Mouse (Mus musculus): Measurements from ENCODE around the gene Cubn.

Cubn gene

DNA sequence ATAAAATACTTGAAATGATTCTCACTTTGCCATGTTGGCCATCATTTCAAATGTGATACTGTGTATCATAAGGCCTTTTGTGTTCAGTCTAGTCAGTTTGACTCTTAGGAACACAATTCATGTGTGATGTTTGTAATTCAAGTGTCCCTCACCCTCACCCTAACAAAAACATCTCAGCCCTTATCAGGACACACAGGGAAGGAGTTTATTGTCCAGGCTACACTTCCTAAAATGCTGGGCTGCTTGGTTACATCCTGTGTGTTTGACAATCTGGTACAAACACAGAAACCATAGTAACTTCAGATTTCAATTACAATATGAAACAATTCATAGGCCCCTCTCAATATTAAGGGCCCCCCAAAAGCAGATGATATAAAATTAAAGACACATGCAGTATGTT is 83.9 kb downstream of the Cubn start:
- DNase-seq (ENCODE audit: low spot score) = no peak

DNA sequence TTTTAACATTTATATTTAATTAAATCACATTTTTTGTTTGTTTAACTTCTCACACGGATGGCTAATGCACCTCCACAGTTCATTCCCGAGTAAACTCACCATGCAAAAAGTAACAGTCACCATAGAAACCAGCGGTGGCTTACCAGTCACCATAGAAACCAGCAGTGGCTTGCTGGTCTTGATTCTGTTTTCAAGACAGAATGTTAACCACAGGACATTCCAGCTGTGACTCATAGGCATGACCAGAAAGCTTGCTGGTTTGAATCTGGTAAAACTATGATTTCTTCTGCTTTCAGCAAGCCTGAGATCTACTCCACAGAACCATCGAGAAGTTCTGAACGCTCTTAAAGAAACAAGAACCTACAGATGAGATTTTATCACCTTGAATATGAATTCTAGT is 84.3 kb downstream of the Cubn start:
- no peak for DNase-seq (ENCODE audit: low spot score)

DNA sequence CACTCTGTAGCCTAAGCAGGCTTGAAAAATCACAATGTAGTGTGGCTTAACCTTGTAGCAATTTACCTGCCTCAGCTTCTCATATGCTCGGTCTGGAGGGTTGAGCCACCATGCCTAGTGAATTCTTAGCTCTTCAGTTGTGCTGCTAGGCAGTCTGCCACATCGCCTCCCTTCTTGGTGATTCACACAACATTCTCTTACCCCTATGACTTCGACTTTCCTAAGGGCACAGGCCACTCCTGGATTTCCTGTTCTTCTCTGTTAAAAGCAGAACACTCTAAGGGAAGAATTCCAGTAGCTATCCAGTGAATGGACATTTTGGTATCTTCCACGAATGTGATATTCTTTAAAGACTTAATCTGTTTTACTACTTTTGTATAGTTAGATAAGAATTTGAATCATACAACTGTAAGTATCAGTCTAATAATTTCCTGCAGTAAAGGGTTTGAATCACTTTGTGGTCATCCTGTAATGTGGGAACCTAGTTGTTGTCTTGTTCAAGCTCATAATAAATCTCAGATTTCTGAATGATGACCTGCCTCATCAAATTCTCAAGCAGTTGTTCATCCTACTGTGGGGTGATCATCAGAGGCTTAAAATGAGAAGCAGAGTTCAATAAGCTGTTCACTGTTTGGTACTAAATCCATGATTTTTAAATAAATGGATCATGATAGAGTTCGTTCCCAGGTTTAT is 86.5 kb downstream of the Cubn start:
- no peak for DNase-seq (ENCODE audit: low spot score)

DNA sequence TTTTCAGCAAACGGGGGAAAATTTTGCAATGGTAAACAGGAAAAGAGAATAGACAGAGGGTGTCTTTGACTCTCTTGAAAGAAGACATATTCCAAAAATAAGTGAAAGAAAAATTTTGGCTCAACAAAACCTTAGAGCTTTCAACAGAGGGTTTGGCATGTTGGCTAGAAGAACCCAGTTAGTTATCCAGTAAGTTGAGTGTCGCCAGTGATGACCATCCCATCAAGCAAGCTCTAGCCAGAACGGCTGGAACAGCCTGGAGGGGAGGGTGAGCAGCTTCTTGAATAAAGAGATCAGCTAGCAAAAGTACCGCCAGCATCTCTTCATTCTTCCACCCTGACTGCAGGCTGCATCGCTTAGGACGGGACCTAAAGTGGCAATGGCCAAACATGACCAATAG is 90.8 kb downstream of the Cubn start:
- no peak for DNase-seq (ENCODE audit: low spot score)

DNA sequence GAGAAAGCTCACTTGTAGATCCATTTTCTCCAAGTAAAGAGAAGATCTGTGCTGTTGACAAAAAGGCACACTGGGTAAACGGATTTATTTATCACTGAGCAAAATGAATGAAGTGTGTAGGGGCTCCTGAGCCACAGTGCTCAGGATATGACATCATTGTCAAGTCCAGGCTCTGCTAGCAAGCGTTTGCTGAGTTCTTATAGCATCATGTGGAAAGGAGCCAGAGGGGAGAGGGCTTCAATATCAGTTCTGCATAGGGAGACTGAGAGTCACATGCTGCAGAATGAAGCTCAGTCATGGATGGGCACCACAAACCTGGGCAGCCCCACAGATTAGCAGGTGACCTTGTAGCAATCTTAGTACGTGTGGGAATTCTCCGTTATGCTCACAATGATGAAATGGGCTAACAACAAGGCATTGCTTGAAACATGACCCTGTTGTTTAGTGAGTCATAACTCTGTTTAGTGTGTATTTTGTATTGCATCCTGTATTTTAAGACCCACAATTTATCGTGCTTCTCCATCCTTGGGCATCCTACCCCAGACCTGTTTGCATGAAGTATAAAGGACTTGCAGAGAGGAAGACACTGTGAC is 92.0 kb downstream of the Cubn start:
- no peak for DNase-seq (ENCODE audit: low spot score)

DNA sequence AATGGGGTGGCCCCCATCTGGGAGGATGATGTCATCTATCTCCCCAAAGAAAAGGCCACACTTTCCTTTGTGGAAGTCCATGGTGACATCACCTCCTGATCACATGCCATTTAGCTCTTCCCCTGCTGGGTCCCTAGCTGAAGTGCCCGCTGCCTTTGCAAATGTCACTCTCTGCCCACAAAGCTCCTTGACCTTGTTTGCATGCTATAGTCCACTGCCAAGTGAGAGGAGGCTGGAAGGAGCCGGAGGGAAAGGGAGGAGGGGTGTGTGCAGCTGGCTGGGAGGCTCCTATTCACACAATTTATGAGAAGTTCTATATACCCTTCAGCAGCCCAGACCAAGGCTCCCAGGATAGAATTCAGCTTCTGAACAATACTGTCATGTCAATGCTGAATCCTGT is 92.7 kb downstream of the Cubn start:
- no peak for DNase-seq (ENCODE audit: low spot score)

DNA sequence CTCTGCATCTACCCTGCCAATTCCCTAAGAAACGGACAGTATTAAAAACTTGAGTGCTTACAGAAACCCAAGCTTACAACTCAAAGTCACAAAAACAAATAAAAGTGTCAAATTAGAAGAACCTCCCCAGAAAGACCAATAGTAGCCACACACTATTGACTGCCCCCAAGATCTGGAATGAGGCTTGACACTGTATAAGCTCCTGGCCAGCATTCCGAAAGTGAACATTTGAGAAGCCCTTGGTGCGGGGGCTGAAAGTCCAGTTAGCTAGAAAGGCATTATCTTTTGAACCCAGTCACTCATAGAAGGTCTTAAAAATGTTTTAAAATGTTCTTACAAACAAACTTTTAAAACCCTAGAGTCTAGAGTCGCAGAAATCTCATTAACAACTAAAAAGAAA is 93.1 kb downstream of the Cubn start:
- DNase-seq (ENCODE audit: low spot score) = no peak

DNA sequence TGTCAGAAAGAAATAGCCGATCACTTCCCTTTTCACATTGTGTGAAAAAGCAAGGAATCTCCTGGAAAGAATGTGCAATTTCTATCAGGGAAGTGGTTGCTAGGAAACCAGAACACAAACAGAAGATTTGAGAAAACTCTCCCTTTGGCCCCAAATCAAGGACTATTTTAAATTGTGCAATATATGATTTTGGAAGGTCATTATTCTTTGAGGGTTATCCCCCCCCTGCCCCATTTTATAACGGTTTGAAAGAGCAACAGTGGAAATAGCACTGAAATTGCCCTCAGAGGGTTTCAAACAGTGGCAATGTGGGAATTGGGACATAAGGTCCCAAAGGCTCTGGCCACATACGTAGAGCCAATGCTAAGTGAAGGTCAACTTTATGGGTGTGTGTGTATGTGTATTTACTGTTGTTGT is 95.5 kb downstream of the Cubn start:
- no peak for DNase-seq (ENCODE audit: low spot score)

DNA sequence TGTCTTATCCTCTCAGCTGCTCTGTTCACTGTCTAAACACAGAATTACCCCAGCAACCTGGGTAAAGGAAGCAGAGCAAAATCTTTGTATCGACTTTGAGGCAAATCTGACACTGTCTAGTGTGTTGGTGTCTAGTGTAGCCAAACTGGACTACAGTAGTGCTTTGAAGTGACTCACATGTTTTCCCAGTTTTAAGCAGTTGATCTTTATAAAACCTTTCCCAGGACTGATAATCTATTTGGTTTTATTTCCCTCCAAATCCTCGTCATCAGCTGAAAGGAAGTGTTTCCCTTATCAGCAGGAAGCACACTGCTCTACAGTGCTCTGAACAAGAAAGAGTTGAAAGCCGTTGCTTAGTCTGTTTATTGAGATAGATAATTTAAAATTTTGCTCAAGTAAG is 100.6 kb downstream of the Cubn start:
- peak; percentile 33 for DNase-seq (ENCODE audit: low spot score)

DNA sequence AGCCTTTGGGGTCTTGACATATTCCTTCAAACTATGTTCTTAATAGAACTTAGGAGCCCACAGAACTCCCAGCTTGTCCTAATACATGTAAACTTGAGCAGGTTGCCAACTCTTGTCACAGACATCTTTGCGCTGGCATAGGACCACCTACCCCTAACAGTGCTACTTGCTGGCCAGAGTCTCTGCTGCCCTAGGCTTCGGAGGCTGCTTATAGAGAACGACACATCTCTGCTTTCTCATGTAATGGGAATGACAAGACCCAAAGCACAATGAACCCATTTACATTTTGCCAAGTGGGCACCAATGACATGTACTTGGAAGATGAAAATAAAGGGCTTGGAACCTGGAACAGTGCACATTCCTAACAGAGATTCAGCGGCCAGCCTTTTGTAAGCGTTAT is 105.0 kb downstream of the Cubn start:
- DNase-seq (ENCODE audit: low spot score) = no peak

DNA sequence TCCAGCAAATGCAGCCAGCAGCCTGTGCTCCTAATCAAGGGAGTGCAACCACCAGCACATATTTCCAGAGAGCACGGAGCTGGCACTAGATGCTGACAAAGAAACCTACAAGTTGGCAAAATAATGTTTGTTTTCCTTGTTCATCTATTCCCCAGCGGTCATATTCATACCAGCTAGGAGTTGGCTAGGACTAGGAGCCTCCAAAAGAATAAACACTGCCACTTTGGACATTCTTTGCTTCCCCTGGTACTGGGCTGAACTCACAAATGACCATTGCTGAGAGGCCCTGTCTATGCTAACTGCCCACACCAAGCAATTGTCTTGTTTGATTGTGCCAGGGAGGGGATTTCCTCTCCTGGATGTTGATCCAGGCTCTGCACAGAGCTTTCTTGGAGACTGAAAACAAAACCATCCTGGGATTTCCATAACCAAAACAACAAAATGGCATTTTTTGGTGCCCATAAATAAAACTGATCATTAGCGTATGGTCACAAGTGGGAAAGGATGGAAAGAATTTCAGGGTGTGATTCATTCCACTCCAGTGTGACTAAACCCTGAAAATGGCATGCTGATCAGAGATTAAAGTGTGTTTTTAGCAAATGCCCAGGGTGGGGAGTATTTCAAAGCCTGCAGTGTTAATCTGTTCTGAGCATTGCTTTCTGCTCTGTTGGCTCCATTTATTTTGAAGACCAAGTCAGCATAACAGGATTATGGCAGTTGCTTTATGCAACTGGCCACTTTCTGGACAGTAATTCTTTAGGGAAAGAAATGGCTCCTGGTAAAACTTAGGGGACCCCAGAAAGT is 105.9 kb downstream of the Cubn start:
- DNase-seq (ENCODE audit: low spot score) = no peak

DNA sequence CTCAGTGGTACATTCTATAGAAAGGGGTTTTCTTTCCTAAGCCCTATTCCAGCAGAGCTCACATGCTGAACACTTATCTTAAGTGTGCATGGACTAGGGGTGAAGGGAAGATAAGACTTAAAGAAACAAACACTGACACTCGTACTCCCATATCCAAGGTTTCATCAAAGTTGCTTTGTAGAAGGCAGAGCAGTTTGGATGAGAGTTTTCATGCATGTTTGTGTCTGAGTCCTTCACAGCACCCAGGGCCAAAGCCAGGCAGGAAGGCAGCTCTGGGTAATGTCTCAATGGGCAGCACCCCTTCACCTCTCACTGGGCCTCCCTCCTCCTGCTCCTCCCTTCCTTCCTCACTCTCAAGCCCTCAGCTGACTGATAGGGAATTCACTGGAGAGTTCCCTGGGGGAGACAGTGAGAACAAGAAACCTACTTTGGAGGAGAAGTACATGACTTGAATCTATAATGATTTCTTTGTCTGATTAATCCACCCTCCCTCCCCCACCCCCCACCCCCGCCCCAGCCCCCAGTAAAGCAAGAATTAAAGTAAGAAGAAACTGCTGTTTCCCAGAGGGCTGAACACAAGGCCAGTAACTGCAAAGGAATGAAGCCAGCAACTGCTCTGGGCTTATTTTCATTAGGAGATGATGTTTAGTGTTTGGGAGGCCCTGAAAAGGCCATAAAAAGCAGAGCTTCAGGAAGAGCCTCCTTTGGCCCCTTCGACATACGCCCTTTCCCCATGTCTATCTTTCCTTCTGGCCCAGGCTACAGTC is 106.7 kb downstream of the Cubn start:
- DNase-seq (ENCODE audit: low spot score) = peak; percentile 84

DNA sequence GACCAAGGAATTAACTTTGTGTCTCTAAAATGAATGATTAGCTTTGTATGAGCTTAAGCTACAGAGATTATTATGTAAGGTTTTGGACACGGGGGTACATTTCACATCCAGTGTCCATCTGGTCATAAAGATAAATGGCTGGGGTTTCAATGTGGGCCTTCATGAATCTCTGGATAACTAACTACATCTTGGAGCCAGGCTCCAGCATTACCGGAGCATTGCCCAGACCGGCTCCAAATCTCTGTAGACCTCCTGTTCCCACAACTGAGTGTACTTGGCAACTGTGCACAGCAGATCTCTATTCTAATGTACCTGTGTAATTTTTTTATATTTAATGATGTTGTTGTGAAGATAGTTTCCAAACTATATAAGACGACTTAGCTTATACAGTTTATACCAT is 115.4 kb downstream of the Cubn start:
- DNase-seq (ENCODE audit: low spot score) = no peak

DNA sequence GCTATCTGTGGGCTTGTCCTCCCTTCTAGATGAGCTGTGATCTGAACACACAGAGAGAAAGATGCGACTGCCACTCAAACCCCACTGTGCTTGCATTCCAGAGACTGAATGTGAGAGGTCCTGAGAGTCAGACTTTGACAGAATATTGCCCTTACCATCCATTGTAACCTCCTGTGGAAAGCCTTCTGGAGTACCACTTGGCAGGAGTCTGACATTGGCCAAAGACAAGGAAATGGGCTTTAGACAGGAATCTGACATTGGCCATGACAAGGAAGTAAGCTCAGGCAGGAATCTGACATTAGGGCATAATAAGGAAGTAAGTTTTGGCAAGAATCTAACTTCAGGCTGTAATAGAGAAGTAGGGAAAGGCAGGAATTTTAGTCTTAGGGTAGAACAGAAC is 118.3 kb downstream of the Cubn start:
- no peak for DNase-seq (ENCODE audit: low spot score)

DNA sequence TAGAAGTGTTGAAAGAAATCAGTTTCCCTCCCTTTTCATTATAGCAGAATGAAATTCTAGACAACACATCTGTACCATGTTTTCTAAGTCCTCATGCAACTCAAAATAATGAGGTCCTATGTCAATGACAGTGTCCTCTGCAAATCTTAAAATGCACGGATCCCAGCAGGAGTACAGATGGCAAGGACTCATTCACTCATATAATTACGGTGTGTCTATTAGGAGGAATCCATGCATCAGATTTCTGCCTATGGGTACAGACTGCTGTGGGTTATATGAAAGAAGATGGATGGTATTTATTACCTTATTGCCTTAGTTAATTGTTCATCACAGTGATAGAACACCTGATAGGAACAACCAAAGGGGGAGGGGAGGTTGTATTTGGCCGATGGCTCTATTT is 118.8 kb downstream of the Cubn start:
- DNase-seq (ENCODE audit: low spot score) = no peak

DNA sequence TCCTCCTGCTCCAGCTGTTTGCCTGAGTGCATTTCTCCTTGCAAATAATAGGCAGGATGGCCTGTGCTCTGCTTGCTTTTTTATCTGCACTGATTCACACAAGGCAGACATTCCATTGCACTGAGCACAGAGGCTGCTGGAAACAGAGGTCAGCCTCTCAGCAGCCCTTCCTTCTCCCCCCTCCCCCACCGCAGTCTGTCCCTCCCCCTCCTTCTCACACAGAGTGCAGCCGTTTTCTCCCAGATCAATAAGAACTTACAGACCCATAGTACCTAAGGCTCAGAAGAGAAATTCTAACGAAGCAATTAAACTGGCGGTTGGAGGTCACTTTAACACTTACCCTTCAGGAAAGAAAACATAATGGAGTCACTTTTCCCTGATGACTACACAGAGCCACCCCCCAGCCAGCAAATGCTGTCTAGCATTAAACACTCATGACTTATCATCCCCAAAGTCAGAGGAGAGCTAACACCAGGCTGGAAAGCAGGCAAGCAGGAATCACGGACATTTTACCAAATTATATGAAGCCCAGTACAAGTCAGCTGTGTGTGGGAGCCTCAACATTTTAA is 119.3 kb downstream of the Cubn start:
- DNase-seq (ENCODE audit: low spot score) = no peak

DNA sequence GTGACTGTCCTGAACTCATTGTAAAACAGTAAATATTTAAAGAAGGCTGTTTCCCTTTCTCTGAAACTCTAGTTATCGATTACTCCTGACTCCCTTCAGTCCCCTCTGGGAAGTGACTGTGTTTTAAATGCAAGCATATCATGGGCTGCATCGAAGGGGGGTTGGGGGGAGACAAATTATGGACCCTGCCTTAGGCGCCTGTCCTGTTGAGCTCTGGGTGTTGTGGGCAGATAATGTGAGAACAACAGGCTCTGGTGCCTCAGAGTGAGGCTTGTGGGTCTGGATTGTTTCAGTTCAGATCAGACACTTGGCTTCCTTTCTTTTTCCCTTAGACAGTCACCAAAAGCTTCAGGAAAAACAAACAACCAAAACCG is 119.8 kb downstream of the Cubn start:
- no peak for DNase-seq (ENCODE audit: low spot score)

DNA sequence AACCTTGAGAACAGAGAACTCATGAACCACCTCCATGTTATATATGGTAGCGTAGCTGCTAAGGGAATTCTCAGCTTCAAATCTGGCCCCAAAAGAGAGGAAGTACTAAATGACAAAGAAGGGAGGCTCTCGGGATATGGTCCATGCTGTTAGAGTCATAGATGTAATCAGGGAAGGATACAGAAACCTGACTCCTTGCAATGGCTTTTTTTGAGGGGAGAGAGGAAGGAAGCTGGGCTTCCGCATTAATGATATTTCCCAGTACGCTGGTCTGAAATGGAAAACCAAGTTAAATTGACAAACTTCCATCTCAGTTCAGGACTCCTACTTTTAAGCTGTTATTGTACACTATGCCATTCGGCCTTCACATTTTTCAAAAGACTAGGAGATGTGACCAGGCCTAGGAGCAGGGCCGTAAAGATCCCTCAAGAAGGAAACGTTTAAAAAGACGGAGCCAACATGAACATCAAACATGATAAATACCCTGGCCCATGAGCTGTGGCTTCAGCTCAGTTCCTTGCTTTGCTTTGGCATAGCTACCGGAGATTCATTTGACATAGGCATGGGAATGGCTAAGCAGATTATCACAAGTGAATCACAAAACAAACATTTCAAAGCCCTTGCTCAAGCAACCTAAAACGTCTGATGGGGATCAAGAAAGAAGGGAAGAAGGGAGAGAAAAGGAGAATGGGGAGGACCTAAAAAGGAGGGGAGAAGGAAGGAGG is 120.4 kb downstream of the Cubn start:
- no peak for DNase-seq (ENCODE audit: low spot score)

DNA sequence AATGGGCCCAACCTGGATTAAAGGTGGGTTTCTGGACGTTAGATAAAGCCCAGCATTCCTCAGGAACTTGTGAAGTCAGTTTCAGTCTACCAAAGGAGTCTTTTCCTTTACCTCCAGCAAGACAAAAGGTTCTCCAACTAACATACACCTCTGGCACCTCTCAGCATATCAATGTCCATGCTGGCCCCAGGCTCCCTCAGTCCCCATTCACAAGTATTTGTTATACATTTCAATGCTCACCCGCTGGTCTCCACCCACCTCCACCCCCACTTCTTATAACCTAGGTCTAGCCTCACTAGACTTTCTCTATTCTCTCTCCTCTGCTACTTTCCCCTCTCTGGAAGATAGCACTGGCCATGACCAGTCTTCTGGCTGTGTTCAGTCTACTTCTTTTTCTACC is 121.1 kb downstream of the Cubn start:
- no peak for DNase-seq (ENCODE audit: low spot score)

DNA sequence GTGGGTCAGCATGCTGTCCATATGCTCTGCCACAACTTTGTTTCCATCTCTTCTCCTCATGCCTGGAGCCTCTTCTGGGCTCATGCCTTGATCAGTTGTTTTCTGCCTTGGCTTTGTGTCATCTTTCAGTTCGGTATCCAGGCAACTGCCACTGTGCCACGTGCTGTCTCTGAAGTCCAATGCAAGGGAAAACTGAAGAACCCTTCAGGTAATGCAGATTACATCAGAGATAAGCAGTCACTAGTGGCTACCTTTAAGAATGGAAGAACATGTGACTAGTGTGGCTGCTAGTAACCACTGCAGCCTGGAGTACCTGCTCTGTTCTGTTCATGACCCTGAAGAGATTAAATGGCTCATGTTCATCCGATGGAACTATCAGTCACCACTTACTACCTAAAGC is 123.1 kb downstream of the Cubn start:
- no peak for DNase-seq (ENCODE audit: low spot score)

DNA sequence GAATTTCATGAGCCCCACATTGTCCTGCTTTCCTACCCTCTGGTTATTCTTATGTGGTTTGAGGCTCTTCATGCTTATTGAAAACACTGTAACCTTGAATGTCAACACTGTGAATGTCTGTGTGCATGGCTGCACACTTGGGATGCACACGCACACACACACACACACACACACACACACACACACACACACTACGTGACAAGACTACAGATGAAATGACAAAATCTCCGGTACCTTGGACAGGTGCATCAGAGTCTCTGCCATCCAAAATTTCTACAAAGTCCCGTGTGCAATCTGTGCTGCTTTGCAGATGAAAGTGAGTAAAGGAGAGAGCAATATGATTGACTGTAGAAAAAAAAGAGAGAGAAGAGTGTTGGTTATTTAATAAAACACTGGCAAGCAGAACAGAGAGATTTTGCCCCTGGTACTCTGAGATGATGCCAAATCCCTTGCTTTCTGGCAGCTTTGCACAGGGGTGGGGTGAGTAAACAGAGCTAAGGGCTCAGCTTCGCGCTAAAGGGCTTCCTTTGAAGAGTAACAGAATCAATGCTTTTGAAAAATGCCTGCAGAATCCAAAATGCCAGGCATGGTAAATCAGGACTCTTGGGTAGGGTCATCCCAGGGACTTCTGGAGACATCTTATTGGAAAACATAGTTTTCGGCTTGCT is 133.6 kb downstream of the Cubn start:
- no peak for DNase-seq (ENCODE audit: low spot score)
